Mouse (Mus musculus): Measurements from ENCODE around the gene Triobp. TPM values are rescaled to one million over a fixed set of nuclear protein-coding genes. Genes with fewer than 3 reads are reported as not detected.

The Triobp gene
- total RNA-seq (2023), result 40.0 TPM

GRCm38 (mm10) chr15:78947657-78948056, at the start of gene Triobp:
TSS of gene Triobp (plus strand) at chr15:78947724.

GRCm38 (mm10) chr15:78899409-78899739, 48.1 kb upstream of the Triobp start, which contains the start of gene Gm49510:
TSS of gene Gm49510 (plus strand) at chr15:78899667.

GRCm38 (mm10) chr15:78899740-78900584, 47.6 kb upstream of the Triobp start, which contains the start of gene Sh3bp1:
TSS of gene Sh3bp1 (plus strand) at chr15:78899768.

GRCm38 (mm10) chr15:78913632-78914090, 33.9 kb upstream of the Triobp start, which contains the start of gene Pdxp:
TSS of gene Pdxp (plus strand) at chr15:78913919.

GRCm38 (mm10) chr15:78926021-78926919, 21.3 kb upstream of the Triobp start, which contains the start of gene Lgals1:
TSS of gene Lgals1 (plus strand) at chr15:78926725.

GRCm38 (mm10) chr15:78934784-78935320, 12.7 kb upstream of the Triobp start, which contains the start of gene Nol12:
TSS of gene Nol12 (plus strand) at chr15:78934933.

GRCm38 (mm10) chr15:79028237-79028738, 80.8 kb downstream of the Triobp start, which contains the start of gene H1f0:
TSS of gene H1f0 (plus strand) at chr15:79028450.

GRCm38 (mm10) chr15:79041585-79041984, 94.1 kb downstream of the Triobp start, which contains the start of gene Galr3:
TSS of gene Galr3 (plus strand) at chr15:79041885.

Other genes starting within 250 kb of the Triobp start
- gene Elfn2, start 229.0 kb upstream of the Triobp start, total RNA-seq (2023), result 2.6 TPM
- gene Mfng, start 174.2 kb upstream of the Triobp start, total RNA-seq (2023), result 125 TPM
- gene Card10, start 144.7 kb upstream of the Triobp start, total RNA-seq (2023), result 0.56 TPM
- gene Cdc42ep1, start 105.1 kb upstream of the Triobp start, total RNA-seq (2023), result 0.65 TPM
- 3.3 TPM for gene Lgals2, start 92.2 kb upstream of the Triobp start, total RNA-seq (2023)
- 84.3 TPM for gene Gga1, start 70.5 kb upstream of the Triobp start, total RNA-seq (2023)
- gene Gm49510, start 48.1 kb upstream of the Triobp start, total RNA-seq (2023), result not detected
- 241 TPM for gene Sh3bp1, start 48.0 kb upstream of the Triobp start, total RNA-seq (2023)
- 13.7 TPM for gene Pdxp, start 33.8 kb upstream of the Triobp start, total RNA-seq (2023)
- 63.1 TPM for gene Lgals1, start 21.0 kb upstream of the Triobp start, total RNA-seq (2023)
- 58.9 TPM for gene Nol12, start 12.8 kb upstream of the Triobp start, total RNA-seq (2023)
- 5.8 TPM for gene H1f0, start 80.7 kb downstream of the Triobp start, total RNA-seq (2023)
- not detected for gene Galr3, start 94.2 kb downstream of the Triobp start, total RNA-seq (2023)
- 27.3 TPM for gene Ankrd54, start 115.2 kb downstream of the Triobp start, total RNA-seq (2023)
- 118 TPM for gene Eif3l, start 127.5 kb downstream of the Triobp start, total RNA-seq (2023)
- gene Micall1, start 161.2 kb downstream of the Triobp start, total RNA-seq (2023), result 65.1 TPM
- 44.4 TPM for gene Polr2f, start 193.3 kb downstream of the Triobp start, total RNA-seq (2023)
- gene 1700088E04Rik, start 193.5 kb downstream of the Triobp start, total RNA-seq (2023), result not detected
- not detected for gene Sox10, start 217.5 kb downstream of the Triobp start, total RNA-seq (2023)

Measured in CD4-positive naive resting alpha-beta T cell, adult 57 days (primary cell).